ENCODE assay signal across 29 mouse cellular contexts in genomic region chr10:63396963-63397362, GRCm38 (mm10). TPM values are rescaled to one million over a fixed set of nuclear protein-coding genes. Genes with fewer than 3 reads are reported as not detected.
DNase-seq lines count a peak whose midpoint lies in the region; ATAC-seq and TF ChIP-seq lines count a peak whose summit lies in the region.
"Had no signal": no experiment of that assay in that cellular context is flagged by ENCODE, and none has a peak within 500 bp of the region (broad histone marks: within the 10 kb centered on the region; RNA-seq: fewer than 3 reads in every experiment).

No protein-coding gene starts in this region.

- no peaks in the 10 kb centered on the region for H3K9me3 ChIP-seq in kidney, embryonic 14.5 days (ENCODE audit: control insufficient read depth, low read length)
- H3K9me3 ChIP-seq: embryonic facial prominence, embryonic 10.5 days; embryonic facial prominence, embryonic 12.5 days; forebrain, embryonic 13.5 days; G1E had no signal

- peak overlapping the region; percentile 96 for H3K27ac ChIP-seq in kidney, adult 2 months (ENCODE audit: insufficient read depth, low read depth, low read length)
- H3K27ac ChIP-seq in kidney, embryonic 14.5 days (ENCODE audit: low read depth, low read length) = no peak overlapping the region
- H3K27ac ChIP-seq: embryonic facial prominence, embryonic 10.5 days; embryonic facial prominence, embryonic 12.5 days; forebrain, embryonic 13.5 days had no signal

- H3K4me1 ChIP-seq in kidney, adult 2 months (ENCODE audit: control insufficient read depth, insufficient read depth, low read length) = peaks cover 4% of the 10 kb centered on the region; the same call in 1 of the 2 replicates
- H3K4me1 ChIP-seq in kidney, embryonic 14.5 days (ENCODE audit: control insufficient read depth, insufficient read depth, low read length) = no peaks in the 10 kb centered on the region
- H3K4me1 ChIP-seq: embryonic facial prominence, embryonic 10.5 days; embryonic facial prominence, embryonic 12.5 days; forebrain, embryonic 13.5 days had no signal

- H3K27me3 ChIP-seq in kidney, adult 2 months (replicated peaks; ENCODE audit: control insufficient read depth, insufficient read depth, low read length) = no peaks in the 10 kb centered on the region
- H3K27me3 ChIP-seq in kidney, embryonic 14.5 days (ENCODE audit: control insufficient read depth, insufficient read depth, low read length) = no peaks in the 10 kb centered on the region
- H3K27me3 ChIP-seq: CH12.LX; embryonic facial prominence, embryonic 12.5 days; forebrain, embryonic 13.5 days; Patski had no signal

- no peak overlapping the region for H3K4me2 ChIP-seq in kidney, embryonic 14.5 days (replicated peaks; ENCODE audit: low read depth, low read length)
- H3K4me2 ChIP-seq: embryonic facial prominence, embryonic 12.5 days; forebrain, embryonic 13.5 days had no signal

- 61% methylated on average over 10 of the region's 10 CpGs for WGBS in kidney, adult 2 months
- 91% methylated on average over 10 of the region's 10 CpGs for WGBS in kidney, embryonic 14.5 days

- no peak for ATAC-seq in kidney, embryonic 14.5 days (ENCODE audit: low FRiP score, low TSS enrichment)
- ATAC-seq: activated CD4-positive, CD25-positive, alpha-beta regulatory T cell, adult 4 months; CD4-positive, CD25-positive, alpha-beta regulatory T cell, adult 4 months; forebrain, embryonic 13.5 days; Patski had no signal

- peak overlapping the region; percentile 21 for H3K4me3 ChIP-seq in kidney, adult 2 months (ENCODE audit: insufficient read depth, low read depth, low read length)
- H3K4me3 ChIP-seq in kidney, embryonic 14.5 days (ENCODE audit: low read length) = no peak overlapping the region
- H3K4me3 ChIP-seq: embryonic facial prominence, embryonic 10.5 days; embryonic facial prominence, embryonic 12.5 days; forebrain, embryonic 13.5 days had no signal

- no peak for TF ChIP-seq CTCF in kidney, adult 2 months (conservative IDR thresholded peaks at IDR 0.05; ENCODE audit: insufficient read depth, insufficient read length, low read depth, low read length)

- peaks cover 9% of the 10 kb centered on the region; the same call in 1 of the 2 replicates for H3K36me3 ChIP-seq in kidney, adult 2 months (ENCODE audit: control insufficient read depth, insufficient read depth, low read length)
- no peaks in the 10 kb centered on the region for H3K36me3 ChIP-seq in kidney, embryonic 14.5 days (ENCODE audit: control insufficient read depth, insufficient read depth, low read length)
- H3K36me3 ChIP-seq: embryonic facial prominence, embryonic 10.5 days; embryonic facial prominence, embryonic 12.5 days; G1E had no signal

- H3K9ac ChIP-seq in kidney, embryonic 14.5 days (ENCODE audit: low read depth, low read length) = no peak overlapping the region
- H3K9ac ChIP-seq: embryonic facial prominence, embryonic 12.5 days; forebrain, embryonic 13.5 days had no signal

- TF ChIP-seq POLR2A in kidney, adult 2 months (IDR thresholded peaks at IDR 0.05; ENCODE audit: low read depth, low read length) = no peak

- intact Hi-C loops in heart, postnatal 25 days (cut with DNase I) = no loop called here

- peak; percentile 55 for DNase-seq in heart, adult 11 months
- DNase-seq in heart, postnatal 25 days (ENCODE audit: low spot score) = no peak
- DNase-seq in kidney, adult 2 months = peak; percentile 86
- DNase-seq in kidney, postnatal 14 days = no peak
- peak; percentile 91 for DNase-seq in kidney, adult 9 months
- DNase-seq in kidney, adult 18-20 months = no peak
- DNase-seq in kidney, postnatal 36 days = peak; percentile 51 to 67
- DNase-seq: adrenal gland, adult 8-10 months; adrenal gland, postnatal 14 days; adrenal gland, postnatal 36 days; B cell, adult 2 months; cerebellum, adult 11-12 months; cerebellum, adult 2 months; cerebellum, adult 9-10 months; cerebellum, postnatal 10 days; cerebellum, postnatal 25 days had no signal

RNA-seq across cellular contexts. Expression of gene Dnajc12, which starts 14.7 kb away (rescaled TPM):
- 10 to 100 TPM in 1 of 2 experiments, 1 to 10 TPM in 1; 8.7 to 11.2 TPM for total RNA-seq in heart, postnatal 25 days (2021)
- 44.3 and 70.7 TPM in 2 replicates for polyA plus RNA-seq in kidney, adult 2 months (2012; rRNA removed)
- 9.8 and 11.3 TPM in 2 replicates for polyA plus RNA-seq in kidney, embryonic 14.5 days (2014; fragmentation: Nextera tagmentation; extraction: Ambion mirVana)

RNA-seq across cellular contexts. Expression of gene Sirt1, which starts 15.5 kb away (rescaled TPM):
- total RNA-seq in heart, postnatal 25 days (2021) = 10 to 100 TPM in 1 of 2 experiments, 1 to 10 TPM in 1; 9.9 to 12.0 TPM
- polyA plus RNA-seq in kidney, adult 2 months (2012; rRNA removed) = 3.3 and 4.6 TPM in 2 replicates
- 10.7 and 12.5 TPM in 2 replicates for polyA plus RNA-seq in kidney, embryonic 14.5 days (2014; fragmentation: Nextera tagmentation; extraction: Ambion mirVana)

RNA-seq across cellular contexts. Expression of gene Gm7075, which starts 24.6 kb away (rescaled TPM):
- total RNA-seq in heart, postnatal 25 days (2021) = not detected
- not detected in 2 replicates for polyA plus RNA-seq in kidney, adult 2 months (2012; rRNA removed)
- polyA plus RNA-seq in kidney, embryonic 14.5 days (2014; fragmentation: Nextera tagmentation; extraction: Ambion mirVana) = not detected in 2 replicates
- total RNA-seq: adrenal gland, adult 18-20 months; adrenal gland, adult 8-10 months; adrenal gland, postnatal 14 days; adrenal gland, postnatal 36 days; CH12.LX; G1E had no signal
- polyA plus RNA-seq: activated CD4-positive, CD25-positive, alpha-beta regulatory T cell, adult 4 months; CD4-positive, CD25-positive, alpha-beta regulatory T cell, adult 4 months; cerebellum, adult 2 months; cortical plate, adult 2 months; embryonic facial prominence, embryonic 10.5 days; embryonic facial prominence, embryonic 12.5 days; embryonic facial prominence, embryonic 14.5 days; forebrain, embryonic 11.5 days; forebrain, embryonic 13.5 days; G1E; Patski had no signal

RNA-seq across cellular contexts. Expression of gene Ctnna3, which starts 32.9 kb away (rescaled TPM):
- 10 to 100 TPM; 53.1 to 57.2 TPM for total RNA-seq in heart, postnatal 25 days (2021)
- polyA plus RNA-seq in kidney, adult 2 months (2012; rRNA removed) = 0.09 and 0.15 TPM in 2 replicates
- 0.21 and 0.55 TPM in 2 replicates for polyA plus RNA-seq in kidney, embryonic 14.5 days (2014; fragmentation: Nextera tagmentation; extraction: Ambion mirVana)
- total RNA-seq: G1E had no signal
- polyA plus RNA-seq: forebrain, embryonic 11.5 days; G1E; Patski had no signal

Comparison
In these comparisons a context has a peak if more than half of its experiments do, and no peak if none do; other contexts are left out.
1. DNase-seq: peak in heart, adult 11 months (single experiment), kidney, adult 2 months (single experiment), kidney, adult 9 months (single experiment) and kidney, postnatal 36 days (2 of 2); none in heart, postnatal 25 days (single experiment), kidney, postnatal 14 days (single experiment) and kidney, adult 18-20 months (single experiment).